Mouse (Mus musculus): ENCODE measurements around the gene Cdh6.

Cdh6 gene

DNA sequence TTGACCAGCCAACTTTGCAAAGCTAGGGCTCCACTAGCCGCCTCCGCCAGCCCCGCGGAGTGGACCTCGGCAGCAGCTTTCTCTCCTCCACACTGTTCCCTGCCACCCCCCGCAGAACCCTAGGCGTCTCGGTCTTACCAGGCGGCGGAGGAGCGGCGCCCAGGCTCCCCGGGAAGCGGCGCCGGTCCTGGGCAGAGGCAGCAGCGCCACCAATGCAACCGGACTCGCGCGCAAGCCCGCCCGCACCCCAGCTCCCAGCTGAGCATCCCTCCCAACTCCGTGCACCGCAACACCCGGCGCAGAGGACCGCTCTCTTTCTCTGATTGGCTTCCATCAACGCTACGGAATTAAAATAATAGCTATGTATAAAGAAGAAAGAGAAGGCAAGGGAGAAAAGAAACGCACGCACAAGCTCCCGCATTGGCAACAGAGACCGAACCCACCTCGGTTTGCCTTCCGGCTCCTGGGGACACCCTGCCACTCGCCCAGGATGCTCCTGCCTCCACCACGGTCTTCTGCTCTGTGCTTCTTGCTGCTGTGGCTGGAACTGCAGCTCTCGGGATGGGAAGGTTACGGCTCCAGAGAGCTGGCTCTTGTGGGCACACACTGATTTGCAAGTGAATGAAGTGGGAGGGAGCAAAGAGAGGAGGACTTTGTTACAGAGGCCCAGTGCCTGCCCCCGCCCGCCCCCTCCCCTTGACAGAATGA, at the start of gene Cdh6:
Gene Cdh6 (minus strand): TSS at position 605 of the 708 bp plus-strand sequence.
- DNase-seq (ENCODE audit: low read depth, low spot score) = no peak

GRCm38 (mm10) chr15:13219727-13220454, 46.4 kb upstream of the Cdh6 start:
- no peak for DNase-seq (ENCODE audit: low read depth, low spot score)

GRCm38 (mm10) chr15:13217800-13218199, 44.3 kb upstream of the Cdh6 start:
- DNase-seq (ENCODE audit: low read depth, low spot score) = no peak

DNA sequence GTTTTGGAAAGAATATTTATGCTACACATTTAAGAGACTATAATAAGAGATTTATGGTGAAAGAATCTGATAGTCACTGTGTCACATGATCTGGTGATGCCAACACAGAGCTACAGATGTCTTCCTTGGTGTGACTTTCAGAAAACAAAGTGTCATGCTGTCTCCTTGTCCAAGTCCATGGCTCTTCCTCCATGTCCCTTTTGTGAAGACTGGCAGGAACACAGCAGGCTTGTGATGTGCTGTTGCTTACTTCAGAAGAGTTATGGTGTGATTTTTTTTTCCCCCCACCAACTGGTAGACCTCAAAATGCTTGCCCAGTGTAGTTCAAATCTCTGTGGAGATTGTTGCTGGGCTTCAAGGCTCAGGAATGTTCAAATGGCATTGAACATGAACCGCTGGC, 43.7 kb upstream of the Cdh6 start:
- no peak for DNase-seq (ENCODE audit: low read depth, low spot score)

GRCm38 (mm10) chr15:13212956-13213355, 39.5 kb upstream of the Cdh6 start:
- DNase-seq (ENCODE audit: low read depth, low spot score) = no peak

- DNase-seq (ENCODE audit: low read depth, low spot score) = no peak
These were observed 38.7 kb upstream of the Cdh6 start for GRCm38 (mm10) chr15:13212027-13212685.

GRCm38 (mm10) chr15:13210186-13210585, 36.7 kb upstream of the Cdh6 start:
- DNase-seq (ENCODE audit: low read depth, low spot score) = no peak

DNA sequence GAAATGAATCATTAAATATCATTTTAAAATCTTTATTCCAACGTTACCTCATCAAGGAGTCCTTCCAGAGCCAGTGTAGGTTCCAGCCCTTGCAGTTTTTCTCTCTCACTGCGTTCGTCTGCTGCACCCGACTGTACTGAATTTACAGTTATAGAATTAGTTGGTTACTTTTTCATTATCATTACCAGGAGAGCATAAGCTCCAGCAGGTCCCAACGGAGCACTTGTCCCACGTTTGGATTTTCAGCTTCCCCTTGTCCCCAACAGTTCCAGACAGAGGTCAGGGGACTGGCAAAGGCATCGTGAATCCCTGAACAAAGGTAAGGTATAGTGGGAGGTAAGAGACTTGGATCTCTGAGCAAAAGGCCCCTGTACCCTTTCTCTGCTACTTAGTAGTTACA, 35.2 kb upstream of the Cdh6 start:
- no peak for DNase-seq (ENCODE audit: low read depth, low spot score)

- DNase-seq (ENCODE audit: low read depth, low spot score) = no peak
These were observed 22.8 kb upstream of the Cdh6 start for GRCm38 (mm10) chr15:13196237-13196636.

GRCm38 (mm10) chr15:13194048-13194447, 20.6 kb upstream of the Cdh6 start:
- DNase-seq (ENCODE audit: low read depth, low spot score) = no peak

- no peak for DNase-seq (ENCODE audit: low read depth, low spot score)
These were observed 19.6 kb upstream of the Cdh6 start for GRCm38 (mm10) chr15:13193076-13193475.

DNA sequence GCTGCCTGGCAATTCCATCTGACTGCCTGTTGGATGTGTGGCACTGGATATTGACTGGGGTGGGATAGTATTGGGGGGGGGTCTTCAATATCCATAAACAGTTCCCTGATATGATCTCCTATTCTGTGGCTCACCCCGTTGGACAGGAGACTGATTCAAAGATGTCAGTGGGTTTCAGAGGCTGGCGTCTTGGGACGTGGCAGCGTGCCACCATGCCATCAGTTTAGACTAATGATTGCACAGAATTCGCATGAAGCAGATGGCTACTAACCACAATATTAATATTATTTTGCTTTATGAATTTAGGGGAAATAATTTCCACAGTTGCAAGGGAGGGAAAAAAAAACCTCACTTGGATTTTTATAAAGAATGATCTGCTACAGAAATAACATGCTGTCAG, 10.2 kb upstream of the Cdh6 start:
- DNase-seq (ENCODE audit: low read depth, low spot score) = no peak

DNA sequence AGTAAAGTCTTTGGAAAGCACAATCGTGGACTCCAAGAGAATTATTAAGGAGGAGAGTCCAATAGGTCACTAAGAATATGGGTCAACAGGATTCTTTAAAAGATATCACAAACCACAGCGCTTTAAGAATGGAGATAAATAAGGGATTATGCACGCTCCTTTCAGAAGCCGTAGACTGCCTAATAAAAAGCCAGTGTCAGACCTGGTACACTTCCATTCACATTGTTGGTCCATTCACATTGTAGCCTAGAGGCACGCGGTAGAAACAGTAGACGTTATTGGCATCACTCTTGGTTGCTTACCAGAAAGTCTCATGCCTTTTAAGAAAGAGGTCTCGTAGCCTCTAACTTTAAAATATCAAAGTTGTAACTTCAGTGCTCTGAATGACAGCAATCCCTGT, 8.0 kb upstream of the Cdh6 start:
- no peak for DNase-seq (ENCODE audit: low read depth, low spot score)

GRCm38 (mm10) chr15:13181014-13181413, 7.5 kb upstream of the Cdh6 start:
- DNase-seq (ENCODE audit: low read depth, low spot score) = peak; percentile 7

- no peak for DNase-seq (ENCODE audit: low read depth, low spot score)
These were observed 2.5 kb upstream of the Cdh6 start for GRCm38 (mm10) chr15:13175978-13176377.

- no peak for DNase-seq (ENCODE audit: low read depth, low spot score)
These were observed 1.1 kb upstream of the Cdh6 start for GRCm38 (mm10) chr15:13174618-13174980.

DNA sequence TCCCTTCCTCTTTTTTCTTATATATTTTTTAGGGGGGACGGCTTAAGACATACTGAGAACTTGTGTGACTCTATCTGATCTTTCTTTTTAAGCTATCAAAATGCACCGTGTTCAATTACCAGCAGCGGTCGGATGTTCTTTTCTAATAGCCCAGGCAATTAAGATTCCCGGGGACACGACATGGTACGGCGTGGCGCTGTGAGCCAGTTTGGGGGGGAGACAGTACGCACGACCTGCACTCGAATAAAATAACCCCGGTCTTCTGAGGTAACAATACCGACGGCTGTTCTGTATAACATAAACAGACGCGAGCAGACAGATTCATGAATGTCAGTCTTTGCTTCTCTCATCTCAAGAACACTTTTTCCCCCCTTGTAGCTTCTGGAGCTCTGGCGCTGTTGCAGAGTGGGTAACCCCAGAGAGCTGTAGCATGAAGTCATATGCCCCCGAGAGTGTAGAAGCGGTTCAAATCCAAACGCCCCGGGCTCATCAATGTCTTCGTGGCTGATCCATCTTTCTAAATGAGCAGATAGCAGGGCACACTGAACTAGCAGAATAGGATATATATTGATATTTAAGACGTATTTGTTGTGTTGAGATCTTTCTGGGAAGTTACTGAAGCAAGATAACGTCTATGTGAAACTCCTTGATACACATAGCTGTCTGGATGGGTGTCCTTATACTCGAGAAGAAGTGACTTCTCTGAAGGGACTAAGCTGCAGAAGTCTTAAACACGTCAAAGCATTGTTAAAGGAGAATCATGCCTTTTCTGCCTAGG, 554 bp upstream of the Cdh6 start:
- DNase-seq (ENCODE audit: low read depth, low spot score) = no peak

DNA sequence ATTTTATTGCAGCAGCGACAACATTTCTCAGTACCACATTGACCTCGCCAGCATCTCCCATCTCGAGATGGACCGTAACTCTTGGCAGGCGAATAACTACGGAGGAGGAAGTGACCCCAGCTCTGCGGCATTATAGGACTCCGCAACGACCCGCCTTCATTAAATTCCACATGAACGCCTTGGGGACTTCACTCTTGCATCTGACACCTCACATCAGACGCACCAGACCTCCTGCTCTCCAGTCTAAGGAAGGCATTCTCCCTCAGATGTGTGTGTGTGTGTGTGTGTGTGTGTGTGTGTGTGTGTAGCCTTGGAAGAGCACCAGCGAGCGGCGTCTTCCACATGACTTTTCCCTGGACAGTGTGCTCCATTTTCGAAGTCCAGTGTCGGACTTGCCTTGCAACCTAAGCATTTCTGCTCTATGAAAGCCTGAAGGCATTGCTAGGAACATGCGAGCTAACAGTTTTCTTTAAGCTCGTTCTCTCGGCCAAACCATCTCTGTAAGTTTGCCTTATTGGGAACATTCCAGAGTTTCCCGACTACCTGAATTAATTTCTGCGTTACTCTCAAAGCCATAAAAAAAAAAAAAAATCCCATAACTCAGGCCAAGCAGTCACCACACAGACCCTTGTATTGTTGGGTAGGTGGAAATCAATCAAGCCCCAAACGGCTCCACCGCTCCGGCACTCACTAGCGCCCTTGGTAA, 957 bp downstream of the Cdh6 start:
- no peak for DNase-seq (ENCODE audit: low read depth, low spot score)

DNA sequence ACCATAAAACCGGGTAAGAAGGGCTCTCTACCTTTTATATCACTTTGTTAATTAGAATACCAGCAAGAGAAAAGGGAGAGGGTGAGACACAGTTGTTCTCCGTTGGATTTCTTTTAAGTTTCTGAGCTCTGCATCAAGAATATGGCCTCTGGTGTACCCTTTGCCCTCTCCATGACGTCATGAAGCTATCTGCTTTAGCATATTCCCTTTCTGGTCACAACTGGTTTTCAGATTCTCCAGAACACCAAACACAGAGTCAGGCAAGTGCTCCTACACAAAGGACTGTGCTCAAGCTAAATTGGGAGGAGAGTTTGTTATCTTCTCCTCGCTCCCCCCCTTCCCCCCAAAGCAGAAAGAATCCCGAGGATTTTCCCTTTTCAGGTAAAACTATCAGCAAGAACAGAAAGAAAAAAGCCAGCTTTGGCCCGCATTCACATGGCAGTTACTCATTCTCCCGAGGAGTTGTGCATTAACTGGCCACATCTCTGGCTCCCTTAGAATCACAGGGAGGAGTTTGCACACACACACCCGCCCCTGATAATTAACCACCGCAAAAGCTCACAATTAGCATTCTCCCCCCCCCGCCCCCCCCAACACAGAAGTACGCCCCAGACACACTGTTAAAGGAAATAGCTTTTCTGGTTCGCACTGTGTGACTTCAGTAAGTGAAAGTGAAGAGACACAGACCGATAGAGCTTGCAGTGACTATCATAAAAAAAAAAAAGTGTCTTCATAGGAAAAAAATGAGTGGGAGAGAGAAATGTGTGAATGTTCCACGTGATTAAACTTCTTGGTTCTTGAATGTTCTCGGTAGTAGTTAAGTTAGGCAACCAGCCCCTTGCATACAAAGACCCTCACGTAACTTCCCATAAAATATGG, 1.8 kb downstream of the Cdh6 start:
- DNase-seq (ENCODE audit: low read depth, low spot score) = no peak

GRCm38 (mm10) chr15:13165094-13165885, 8.2 kb downstream of the Cdh6 start:
- DNase-seq (ENCODE audit: low read depth, low spot score) = no peak
